Mouse (Mus musculus) heart, postnatal 0 days (tissue): ENCODE results near the gene Ccdc84.

Source experiments
- CTCF ChIP-seq: IDR thresholded peaks from 2 replicates; pipeline ENCODE4 v1.5.1; 2016; ENCODE audit warnings: antibody characterized with exemption, control low read depth, low read depth
- EP300 ChIP-seq: IDR thresholded peaks from 2 replicates; pipeline ENCODE4 v1.6.1; 2016; ENCODE audit warnings: antibody characterized with exemption, low read depth

DNA sequence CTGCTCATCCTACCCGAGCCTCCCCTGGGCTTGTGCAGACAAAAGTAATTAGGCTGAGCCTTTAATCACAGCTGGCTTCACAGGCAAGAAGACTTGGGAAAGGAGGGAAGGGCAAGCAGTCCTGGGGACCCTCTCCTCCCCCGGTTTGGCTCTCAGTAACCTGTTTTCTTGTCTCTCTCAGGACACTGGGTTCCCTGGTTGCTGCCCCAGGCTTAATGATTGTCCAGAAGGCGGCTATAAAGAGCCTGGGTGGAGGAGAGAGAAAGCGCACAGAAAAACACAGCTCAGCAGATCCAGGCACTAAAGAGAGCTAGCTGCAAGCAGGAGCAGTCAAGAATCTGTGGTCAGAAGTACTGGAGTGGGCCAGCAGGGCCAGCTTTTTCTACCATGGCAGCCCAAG lies 20.3 kb downstream of the Ccdc84 start:
- TF ChIP-seq CTCF (no peak), EP300 (no peak)
